Mouse (Mus musculus) spleen, postnatal 14 days (tissue): Measurements from ENCODE around the gene Car8.
"Not testable (repeated sequence)": the region's sequence is repeated elsewhere in the genome, so short reads cannot be mapped to it uniquely, and the experiment has no call there.

Experiments used
- DNase-seq, 2 experiments: peaks; one replicate each; pipeline ENCODE4 v3.0.0; 2021 to 2022; ENCODE audit warnings: low spot score in 2 of 2

The Car8 gene

GRCm38 (mm10) chr4:8203367-8203766 lies 35.5 kb downstream of the Car8 start:
- no peak for DNase-seq

GRCm38 (mm10) chr4:8201631-8202030 lies 37.2 kb downstream of the Car8 start:
- no peak for DNase-seq

- DNase-seq, result no peak
Measured at GRCm38 (mm10) chr4:8200081-8200480, 38.8 kb downstream of the Car8 start.

- no peak for DNase-seq
Measured at GRCm38 (mm10) chr4:8198033-8198432, 40.8 kb downstream of the Car8 start.

GRCm38 (mm10) chr4:8190441-8190840 lies 48.4 kb downstream of the Car8 start:
- DNase-seq, result no peak

GRCm38 (mm10) chr4:8186921-8187687 lies 51.7 kb downstream of the Car8 start:
- DNase-seq, result no peak

GRCm38 (mm10) chr4:8180576-8180975 lies 58.3 kb downstream of the Car8 start:
- no peak for DNase-seq

- no peak for DNase-seq
Measured at GRCm38 (mm10) chr4:8154589-8155198, 84.1 kb downstream of the Car8 start.

GRCm38 (mm10) chr4:8153926-8154325 lies 84.9 kb downstream of the Car8 start:
- DNase-seq, result not testable (repeated sequence)

GRCm38 (mm10) chr4:8137403-8137802 lies 101.4 kb downstream of the Car8 start:
- DNase-seq, result no peak

GRCm38 (mm10) chr4:8132024-8132423 lies 106.8 kb downstream of the Car8 start:
- DNase-seq, result no peak

- DNase-seq, result no peak
Measured at GRCm38 (mm10) chr4:8113558-8113957, 125.3 kb downstream of the Car8 start.

GRCm38 (mm10) chr4:8111891-8112290 lies 127.0 kb downstream of the Car8 start:
- no peak for DNase-seq

GRCm38 (mm10) chr4:8109906-8110567 lies 128.8 kb downstream of the Car8 start:
- no peak for DNase-seq

- DNase-seq, result no peak
Measured at GRCm38 (mm10) chr4:8101466-8101865, 137.4 kb downstream of the Car8 start.

GRCm38 (mm10) chr4:8098084-8098483 lies 140.8 kb downstream of the Car8 start:
- DNase-seq, result no peak

GRCm38 (mm10) chr4:8097683-8098082 lies 141.2 kb downstream of the Car8 start:
- no peak for DNase-seq

- DNase-seq, result not testable (repeated sequence)
Measured at GRCm38 (mm10) chr4:8093566-8093965, 145.3 kb downstream of the Car8 start.
